Mouse (Mus musculus) Patski (cell line): ENCODE measurements around the gene Pik3c2g. TPM values are rescaled to one million over a fixed set of nuclear protein-coding genes. Genes with fewer than 3 reads are reported as not detected.
A peak's percentile ranks its signal among the peaks of the same experiment; 100 is the strongest.

Source experiments
- ATAC-seq: fragments of 100-300 bp; one replicate; pipeline ENCODE4 v1.8.0; 2021
- CTCF ChIA-PET: fragments of 350-600 bp; sonication (Branson Sonifier 250); formaldehyde crosslinking; loops from one replicate; lab custom pipeline; 2022; ENCODE audit warnings: inconsistent platforms; lab: Charles Lee
- POLR2A ChIA-PET: fragments of 350-600 bp; sonication (Branson Sonifier 250); formaldehyde crosslinking; loops from one replicate; lab custom pipeline; 2022; ENCODE audit warnings: antibody characterized with exemption, inconsistent platforms; lab: Charles Lee
- DNase-seq: peaks from one replicate; pipeline ENCODE4 v3.0.0-alpha.2; 2011; ENCODE audit warnings: low read depth, low spot score
- H3K27me3 ChIP-seq: fragments of 371-371 bp; one replicate; pipeline ENCODE4 v1.5.1; 2021
- CTCF ChIP-seq: fragments of 100-300 bp; IDR thresholded peaks from one replicate; pipeline ENCODE4 v1.5.1; 2021
- in situ Hi-C: fragments of 300-500 bp; cut with MboI; formaldehyde crosslinking; loops from 3 replicates; pipeline ENCODE4 v1.11.1; 2018; ENCODE audit warnings: low pct_unique_long_range_greater_than_20kb, mixed read lengths
- polyA plus RNA-seq: library from polyadenylated mRNA; unstranded; gene quantifications from one replicate; pipeline ENCODE4 v1.2.3, GENCODE M21; 2021

The Pik3c2g gene
- polyA plus RNA-seq, 1 experiment from 2014 or later, result 0.04 TPM

- ATAC-seq (peak; percentile 86), DNase-seq (peak; percentile 27)
- CTCF ChIA-PET, result interaction anchor here (0.6 to 1.8 kb wide), 12 partner anchors 10 to 613 kb away, joined by 3 to 7 read pairs (median 3); no protein-coding TSS in a partner anchor
- POLR2A ChIA-PET, result interaction anchor here (0.7 kb wide), 1 partner anchor 121 kb away, joined by 3 read pairs; no protein-coding TSS in a partner anchor
- TF ChIP-seq CTCF, result peak; percentile 77
- in situ Hi-C loops, result loop anchor here (10.0 kb wide), 1 partner anchor 590 kb away; no protein-coding TSS in a partner anchor
- no peaks in the 10 kb centered on the region for H3K27me3 ChIP-seq
These were observed 287.6 kb downstream of the Pik3c2g start for GRCm38 (mm10) chr6:139874418-139875176.

DNA sequence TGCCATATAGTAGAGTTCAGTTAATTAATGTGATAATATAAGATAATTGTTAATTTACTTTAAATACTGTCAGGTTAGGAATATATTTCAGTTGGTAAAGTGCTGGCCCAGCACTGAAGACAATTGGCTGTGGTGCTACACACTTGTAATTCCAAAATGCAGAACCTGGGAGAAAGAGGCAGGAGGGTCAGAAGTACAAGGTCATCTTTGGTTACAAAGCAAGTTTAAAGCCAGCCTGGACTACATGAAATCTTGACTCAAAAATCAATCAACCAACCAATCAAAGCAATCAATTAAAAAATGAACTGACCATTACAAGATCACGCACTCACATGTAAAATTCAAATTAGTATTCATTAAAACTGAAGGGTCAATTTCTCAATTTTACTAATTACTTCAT is 289.7 kb downstream of the Pik3c2g start:
- in situ Hi-C loops, result loop anchor here (10.0 kb wide), 1 partner anchor 588 kb away; no protein-coding TSS in a partner anchor
- TF ChIP-seq CTCF, result no peak
- no peaks in the 10 kb centered on the region for H3K27me3 ChIP-seq
- no peak for DNase-seq
- CTCF ChIA-PET, result interaction anchor here (1.0 kb wide), 1 partner anchor 595 kb away, joined by 3 read pairs; no protein-coding TSS in a partner anchor
- POLR2A ChIA-PET, result no interaction called here
- no peak for ATAC-seq

GRCm38 (mm10) chr6:139877476-139878361 is 290.7 kb downstream of the Pik3c2g start:
- H3K27me3 ChIP-seq, result no peaks in the 10 kb centered on the region
- TF ChIP-seq CTCF, result no peak
- CTCF ChIA-PET, result no interaction called here
- ATAC-seq (no peak), DNase-seq (no peak)
- POLR2A ChIA-PET, result no interaction called here
- in situ Hi-C loops, result loop anchor here (10.0 kb wide), 1 partner anchor 587 kb away; no protein-coding TSS in a partner anchor

DNA sequence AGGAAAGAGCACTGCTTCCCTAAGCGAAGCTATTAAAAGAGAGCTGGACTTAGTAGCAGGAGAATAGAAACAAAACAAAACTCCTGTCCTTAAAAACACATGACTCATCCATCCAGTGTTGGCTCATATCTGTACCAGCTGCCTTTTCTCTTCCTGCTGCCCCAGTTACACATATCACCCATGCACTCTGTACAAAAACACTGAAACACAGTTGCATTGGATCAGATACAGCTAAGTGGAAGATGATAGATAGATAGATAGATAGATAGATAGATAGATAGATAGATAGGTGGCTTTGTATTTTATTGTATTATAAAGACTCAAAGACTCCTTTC is 291.3 kb downstream of the Pik3c2g start:
- in situ Hi-C loops, result loop anchor here (10.0 kb wide), 1 partner anchor 586 kb away; no protein-coding TSS in a partner anchor
- ChIA-PET CTCF (no interaction called here), POLR2A (interaction anchor here (1.2 kb wide), 1 partner anchor 562 kb away, joined by 3 read pairs; no protein-coding TSS in a partner anchor)
- no peak for TF ChIP-seq CTCF
- ATAC-seq (peak; percentile 57), DNase-seq (no peak)
- H3K27me3 ChIP-seq, result no peaks in the 10 kb centered on the region

DNA sequence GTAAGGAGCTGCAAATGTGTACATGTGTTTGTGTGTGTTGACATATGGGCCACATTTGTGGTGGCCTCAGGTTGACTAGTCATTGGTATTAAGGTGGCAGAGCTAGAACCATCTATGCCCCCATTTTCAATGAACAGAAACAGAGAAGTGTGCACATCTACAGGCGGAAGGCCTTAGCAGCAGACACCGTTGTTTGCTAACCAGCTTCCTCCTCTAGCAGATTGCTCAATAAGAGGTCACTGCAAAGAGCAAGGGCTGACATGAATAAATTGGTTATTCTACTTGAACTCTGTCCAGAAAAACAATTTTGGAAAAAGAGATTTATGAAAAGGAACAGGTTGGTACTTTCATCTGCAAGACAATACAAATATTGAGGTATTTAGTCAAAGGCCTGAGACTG is 295.1 kb downstream of the Pik3c2g start:
- TF ChIP-seq CTCF, result no peak
- ATAC-seq (no peak), DNase-seq (no peak)
- ChIA-PET CTCF (no interaction called here), POLR2A (no interaction called here)
- in situ Hi-C loops, result no loop called here
- H3K27me3 ChIP-seq, result no peaks in the 10 kb centered on the region

DNA sequence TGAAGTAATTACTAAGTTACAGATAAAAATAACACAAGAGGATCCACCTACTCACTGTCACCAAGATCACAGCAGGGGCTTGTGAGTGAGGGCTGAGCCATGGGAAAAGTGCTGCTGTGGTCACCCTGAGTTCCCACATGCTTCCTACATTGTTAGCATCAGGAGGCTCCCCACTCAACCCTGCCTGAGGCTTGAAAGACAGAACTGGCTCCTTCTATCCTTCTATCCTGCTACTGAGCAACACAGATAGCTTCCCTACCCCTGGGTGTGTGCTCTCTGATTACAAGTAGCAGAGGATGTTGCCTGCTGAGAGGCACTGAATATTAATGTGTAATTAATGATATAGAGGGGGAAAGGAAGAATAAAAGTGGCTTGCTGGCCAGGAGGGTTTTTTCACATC is 300.2 kb downstream of the Pik3c2g start:
- H3K27me3 ChIP-seq, result no peaks in the 10 kb centered on the region
- in situ Hi-C loops, result no loop called here
- ATAC-seq (no peak), DNase-seq (no peak)
- TF ChIP-seq CTCF, result no peak
- CTCF ChIA-PET, result no interaction called here
- POLR2A ChIA-PET, result no interaction called here

GRCm38 (mm10) chr6:139895637-139896036 is 308.6 kb downstream of the Pik3c2g start:
- H3K27me3 ChIP-seq, result peaks cover 6% of the 10 kb centered on the region
- ChIA-PET POLR2A (no interaction called here), CTCF (no interaction called here)
- no peak for DNase-seq
- in situ Hi-C loops, result no loop called here
- no peak for TF ChIP-seq CTCF
- no peak for ATAC-seq

GRCm38 (mm10) chr6:139899630-139900151 is 312.7 kb downstream of the Pik3c2g start:
- in situ Hi-C loops, result no loop called here
- no peak for ATAC-seq
- DNase-seq, result no peak
- H3K27me3 ChIP-seq, result peaks cover 6% of the 10 kb centered on the region
- TF ChIP-seq CTCF, result no peak
- ChIA-PET CTCF (no interaction called here), POLR2A (no interaction called here)

- ATAC-seq (no peak), DNase-seq (no peak)
- ChIA-PET POLR2A (no interaction called here), CTCF (no interaction called here)
- H3K27me3 ChIP-seq, result peaks cover 6% of the 10 kb centered on the region
- no peak for TF ChIP-seq CTCF
- in situ Hi-C loops, result no loop called here
These were observed 314.8 kb downstream of the Pik3c2g start for GRCm38 (mm10) chr6:139901801-139902200.

DNA sequence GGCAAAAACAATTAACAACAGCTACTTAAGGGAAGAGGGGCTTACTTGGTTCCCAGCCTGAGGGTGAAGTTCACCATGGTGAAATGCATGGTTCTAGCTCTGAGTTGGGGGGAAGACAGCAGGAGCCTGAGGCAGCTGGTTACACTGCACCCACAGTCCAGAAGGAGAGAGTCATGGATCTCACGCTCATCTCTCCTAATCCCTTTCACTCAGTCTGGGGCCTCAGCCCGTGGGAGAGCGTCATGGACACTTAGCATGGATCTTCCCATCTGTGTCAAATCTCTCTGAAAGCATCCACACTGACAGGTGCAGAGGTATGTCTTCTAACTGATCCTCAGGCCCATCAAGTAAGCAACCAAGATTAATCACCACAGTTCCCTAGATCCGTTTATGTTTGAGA is 320.1 kb downstream of the Pik3c2g start:
- ChIA-PET POLR2A (no interaction called here), CTCF (no interaction called here)
- in situ Hi-C loops, result no loop called here
- H3K27me3 ChIP-seq, result no peaks in the 10 kb centered on the region
- DNase-seq (no peak), ATAC-seq (no peak)
- no peak for TF ChIP-seq CTCF
